Mouse (Mus musculus) kidney, postnatal 0 days (tissue): ENCODE results near the gene 2810004N23Rik. TPM values are rescaled to one million over a fixed set of nuclear protein-coding genes. Genes with fewer than 3 reads are reported as not detected.

ENCODE experiments used
- ATAC-seq: fragments of 200-750 bp; cut with Nextera tagmentation; replicated peaks from 2 replicates; pipeline ENCODE4 v1.8.0; 2017; ENCODE audit warnings: low read depth, moderate number of reproducible peaks, moderate TSS enrichment, moderate library complexity; ENCODE audit not compliant: low FRiP score
- DNase-seq: peaks from one replicate; pipeline ENCODE4 v3.0.0-alpha.2; 2016; ENCODE audit warnings: low spot score
- H3K27ac ChIP-seq: fragments of 300-500 bp; sonication (generic); 2 replicates; pipeline ENCODE4 v1.5.1; 2014; ENCODE audit warnings: mild to moderate bottlenecking
- H3K27me3 ChIP-seq: fragments of 300-500 bp; sonication (generic); 2 replicates; pipeline ENCODE4 v1.6.1; 2014; ENCODE audit warnings: low read length, mixed read lengths; ENCODE audit not compliant: insufficient read depth
- H3K36me3 ChIP-seq: fragments of 300-500 bp; sonication (generic); 2 replicates; pipeline ENCODE4 v1.6.1; 2014; ENCODE audit warnings: low read length, mixed read lengths; ENCODE audit not compliant: insufficient read depth
- H3K4me1 ChIP-seq: fragments of 300-500 bp; sonication (generic); replicated peaks from 2 replicates; pipeline ENCODE4 v1.6.1; 2014; ENCODE audit warnings: antibody characterized with exemption, low read length, mixed read lengths; ENCODE audit not compliant: insufficient read depth
- H3K4me2 ChIP-seq: fragments of 300-500 bp; sonication (generic); 2 replicates; pipeline ENCODE4 v1.6.1; 2014; ENCODE audit warnings: mild to moderate bottlenecking, low read length, moderate library complexity, mixed read lengths
- H3K4me3 ChIP-seq: fragments of 300-500 bp; sonication (generic); replicated peaks from 2 replicates; pipeline ENCODE4 v1.5.1; 2014; ENCODE audit warnings: low read depth, low read length
- H3K9ac ChIP-seq: fragments of 300-500 bp; sonication (generic); 2 replicates; pipeline ENCODE4 v1.6.1; 2014; ENCODE audit warnings: low read depth, low read length
- H3K9me3 ChIP-seq: fragments of 300-500 bp; sonication (generic); replicated peaks from 2 replicates; pipeline ENCODE4 v1.6.1; 2016; ENCODE audit warnings: low read length, inconsistent platforms, mixed read lengths
- CTCF ChIP-seq: IDR thresholded peaks from 2 replicates; pipeline ENCODE4 v1.5.1; 2016; ENCODE audit warnings: antibody characterized with exemption, low read depth, mild to moderate bottlenecking, moderate library complexity
- WGBS: fragments of 180-500 bp; shearing (Covaris S2); extraction: QIAGEN DNeasy Blood & Tissue Kit; methylation state at CpG from one replicate; pipeline ENCODE4 v1.1.7; 2014; 5-methylcytosine and 5-hydroxymethylcytosine counted together
- polyA plus RNA-seq: library from polyadenylated mRNA; unstranded; fragments of >200 nt; fragmentation: Nextera tagmentation; extraction: Ambion mirVana; gene quantifications from 2 replicates; pipeline ENCODE4 v1.2.1, GENCODE M21; 2015

Gene 2810004N23Rik
- polyA plus RNA-seq, 1 experiment from 2014 or later: 33.3 TPM

DNA sequence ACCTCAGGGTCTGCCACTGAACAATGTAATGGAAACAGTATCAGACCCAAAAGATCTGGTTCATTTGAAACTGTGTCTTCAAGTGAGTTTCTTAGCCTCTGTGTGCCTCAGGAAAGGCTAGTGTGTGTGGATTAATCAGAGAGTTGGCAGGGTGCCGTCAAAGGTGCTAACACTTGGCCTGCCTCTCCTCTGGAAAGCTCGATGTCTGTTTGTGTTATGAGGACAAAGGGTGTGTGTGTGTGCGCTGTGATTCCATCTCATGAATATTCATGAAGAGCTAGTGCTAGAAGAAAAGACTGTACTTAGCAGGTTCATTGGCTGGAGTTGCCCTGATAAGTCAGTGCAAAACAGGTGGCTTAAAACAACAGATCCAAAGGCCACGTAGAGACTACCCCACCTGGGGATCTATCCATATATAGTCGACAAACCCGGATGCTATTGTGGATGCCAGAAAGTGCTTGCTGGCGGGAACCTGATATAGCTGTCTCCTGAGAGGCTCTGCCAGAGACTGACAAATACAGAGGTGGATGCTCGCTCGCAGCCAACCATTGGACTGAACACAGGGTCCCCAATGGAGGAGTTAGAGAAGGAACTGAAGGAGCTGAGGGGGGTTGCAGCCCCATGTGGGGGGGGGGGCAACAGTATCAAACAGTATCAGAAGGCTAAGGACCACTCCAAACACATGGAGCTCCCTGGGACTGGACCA is 52.1 kb downstream of the 2810004N23Rik start:
- H3K4me3 ChIP-seq: no peak overlapping the region
- H3K27ac ChIP-seq: no peak overlapping the region
- no peaks in the 10 kb centered on the region for H3K27me3 ChIP-seq
- no peaks in the 10 kb centered on the region for H3K36me3 ChIP-seq
- DNase-seq (no peak), ATAC-seq (no peak)
- H3K9ac ChIP-seq: no peak overlapping the region
- TF ChIP-seq CTCF: no peak
- WGBS: 44% methylated on average over 9 of the region's 9 CpGs
- H3K9me3 ChIP-seq: no peaks in the 10 kb centered on the region
- H3K4me2 ChIP-seq: no peak overlapping the region
- no peaks in the 10 kb centered on the region for H3K4me1 ChIP-seq

- H3K9ac ChIP-seq: no peak overlapping the region
- H3K4me2 ChIP-seq: no peak overlapping the region
- DNase-seq (no peak), ATAC-seq (no peak)
- no peaks in the 10 kb centered on the region for H3K9me3 ChIP-seq
- peak; percentile 50 for TF ChIP-seq CTCF
- H3K27ac ChIP-seq: no peak overlapping the region
- 42% methylated on average over 5 of the region's 5 CpGs for WGBS
- no peaks in the 10 kb centered on the region for H3K36me3 ChIP-seq
- no peak overlapping the region for H3K4me3 ChIP-seq
- no peaks in the 10 kb centered on the region for H3K27me3 ChIP-seq
- no peaks in the 10 kb centered on the region for H3K4me1 ChIP-seq
Measured at GRCm38 (mm10) chr8:124810056-124810610, 52.8 kb downstream of the 2810004N23Rik start.

DNA sequence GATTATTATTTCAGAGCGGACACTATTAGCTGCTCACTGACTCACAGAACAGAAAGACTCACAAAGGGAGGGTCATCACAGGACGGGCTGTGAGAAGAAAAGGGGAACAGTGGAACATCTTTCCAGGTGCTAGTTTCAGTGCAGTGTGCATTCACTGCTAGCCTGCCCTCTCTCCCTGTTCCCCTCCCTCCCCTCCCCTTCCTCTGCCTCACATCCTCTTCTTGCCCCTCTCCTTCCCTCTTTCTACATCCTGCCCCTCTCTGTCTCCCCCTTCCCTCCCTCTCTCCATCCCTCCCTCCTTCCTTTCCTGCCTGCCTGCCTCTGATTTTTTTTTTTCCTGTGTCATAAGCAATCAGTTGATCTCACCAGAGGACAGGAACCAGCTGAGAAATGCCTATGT is 53.5 kb downstream of the 2810004N23Rik start:
- DNase-seq (no peak), ATAC-seq (no peak)
- H3K27ac ChIP-seq: no peak overlapping the region
- H3K27me3 ChIP-seq: no peaks in the 10 kb centered on the region
- H3K4me2 ChIP-seq: no peak overlapping the region
- TF ChIP-seq CTCF: no peak
- no peak overlapping the region for H3K4me3 ChIP-seq
- H3K36me3 ChIP-seq: no peaks in the 10 kb centered on the region
- H3K9ac ChIP-seq: no peak overlapping the region
- H3K9me3 ChIP-seq: no peaks in the 10 kb centered on the region
- no peaks in the 10 kb centered on the region for H3K4me1 ChIP-seq
- 43% methylated on average over 2 of the region's 2 CpGs for WGBS

GRCm38 (mm10) chr8:124805990-124806389 is 56.9 kb downstream of the 2810004N23Rik start:
- DNase-seq: no peak
- no peak for ATAC-seq
- Histone ChIP-seq H3K27ac (no peak overlapping the region), H3K9me3 (no peaks in the 10 kb centered on the region), H3K27me3 (no peaks in the 10 kb centered on the region), H3K4me2 (no peak overlapping the region), H3K9ac (no peak overlapping the region), H3K4me1 (no peaks in the 10 kb centered on the region), H3K4me3 (no peak overlapping the region), H3K36me3 (no peaks in the 10 kb centered on the region)
- WGBS: 86% methylated on average over 4 of the region's 4 CpGs
- TF ChIP-seq CTCF: no peak

DNA sequence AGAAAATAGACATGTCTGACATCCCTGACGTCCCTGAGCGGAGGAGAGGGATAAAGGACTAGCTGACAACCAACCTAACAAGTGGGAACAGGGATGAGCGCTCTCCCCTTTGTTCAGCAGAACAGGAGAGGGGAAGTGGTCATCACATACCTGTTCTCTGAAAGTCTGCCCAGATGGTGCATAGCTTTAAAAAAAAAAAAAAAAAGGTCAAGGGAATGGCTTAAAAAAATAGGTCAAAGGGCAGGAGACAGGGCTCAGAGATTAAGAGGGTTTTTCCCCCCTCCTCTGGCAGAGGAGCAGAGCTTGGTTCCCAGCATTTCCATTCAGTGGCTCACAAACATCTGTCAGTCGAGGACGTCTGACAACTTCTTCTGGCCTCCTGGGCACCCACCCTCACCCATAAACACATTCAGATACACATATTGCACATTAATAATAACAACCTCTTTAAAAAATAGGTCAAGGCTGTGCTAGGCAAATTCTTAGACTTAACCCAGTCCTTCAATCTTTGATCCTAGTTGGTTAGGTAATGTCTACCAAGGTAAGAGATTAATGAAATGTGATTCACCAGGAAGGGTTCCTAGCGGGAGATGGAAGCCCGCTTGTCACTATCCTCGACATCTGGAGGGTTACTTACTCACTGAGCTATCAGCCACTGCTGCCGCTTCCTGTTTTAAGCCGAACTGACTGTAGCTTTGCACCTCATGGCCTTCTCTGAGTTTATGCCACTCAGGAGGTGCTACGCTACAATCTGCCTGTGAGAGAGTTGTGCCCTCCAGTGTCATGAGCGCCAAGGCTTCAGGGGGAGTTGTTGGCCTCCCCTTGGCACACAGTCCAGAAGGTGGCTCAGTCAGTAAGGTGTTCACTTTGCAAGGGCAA is 58.9 kb downstream of the 2810004N23Rik start:
- H3K27me3 ChIP-seq: no peaks in the 10 kb centered on the region

GRCm38 (mm10) chr8:124800542-124800941 is 62.4 kb downstream of the 2810004N23Rik start:
- no peak overlapping the region for H3K4me3 ChIP-seq
- TF ChIP-seq CTCF: no peak
- 38% methylated on average over 11 of the region's 11 CpGs for WGBS
- no peak for DNase-seq
- peaks cover 5% of the 10 kb centered on the region; the same call in 1 of the 2 replicates for H3K27me3 ChIP-seq
- no peaks in the 10 kb centered on the region for H3K9me3 ChIP-seq
- ATAC-seq: no peak
- H3K4me1 ChIP-seq: no peaks in the 10 kb centered on the region
- H3K36me3 ChIP-seq: no peaks in the 10 kb centered on the region
- H3K4me2 ChIP-seq: no peak overlapping the region
- no peak overlapping the region for H3K27ac ChIP-seq
- H3K9ac ChIP-seq: no peak overlapping the region

More for the DNA sequence above, 58.9 kb downstream of the 2810004N23Rik start:
- H3K4me3 ChIP-seq: no peak overlapping the region
- 71% methylated on average over 12 of the region's 12 CpGs for WGBS
- no peaks in the 10 kb centered on the region for H3K36me3 ChIP-seq
- no peaks in the 10 kb centered on the region for H3K4me1 ChIP-seq
- no peak for TF ChIP-seq CTCF
- no peaks in the 10 kb centered on the region for H3K9me3 ChIP-seq
- no peak for ATAC-seq
- no peak for DNase-seq
- H3K4me2 ChIP-seq: no peak overlapping the region
- no peak overlapping the region for H3K27ac ChIP-seq
- H3K9ac ChIP-seq: no peak overlapping the region
